Mouse (Mus musculus) intestine, postnatal 0 days (tissue): ENCODE measurements around the gene Dync1i2. TPM values are rescaled to one million over a fixed set of nuclear protein-coding genes. Genes with fewer than 3 reads are reported as not detected.

ENCODE experiments used
- ATAC-seq: fragments of 200-750 bp; cut with Nextera tagmentation; 2 replicates; pipeline ENCODE4 v1.8.0; 2017; ENCODE audit warnings: mild to moderate bottlenecking, moderate TSS enrichment, moderate library complexity
- H3K27ac ChIP-seq: fragments of 300-500 bp; sonication (generic); 2 replicates; pipeline ENCODE4 v1.5.1; 2014; ENCODE audit warnings: mild to moderate bottlenecking, low read depth, low read length, moderate library complexity
- H3K27me3 ChIP-seq: fragments of 300-500 bp; sonication (generic); replicated peaks from 2 replicates; pipeline ENCODE4 v1.6.1; 2014; ENCODE audit warnings: low read length, mixed read lengths; ENCODE audit not compliant: control insufficient read depth, insufficient read depth
- H3K36me3 ChIP-seq: fragments of 300-500 bp; sonication (generic); 2 replicates; pipeline ENCODE4 v1.6.1; 2014; ENCODE audit warnings: mild to moderate bottlenecking, moderate library complexity; ENCODE audit not compliant: control insufficient read depth, insufficient read depth
- H3K4me1 ChIP-seq: fragments of 300-500 bp; sonication (generic); replicated peaks from 2 replicates; pipeline ENCODE4 v1.6.1; 2014; ENCODE audit warnings: antibody characterized with exemption, low read length, mixed read lengths; ENCODE audit not compliant: control insufficient read depth, insufficient read depth
- H3K4me2 ChIP-seq: fragments of 300-500 bp; sonication (generic); replicated peaks from 2 replicates; pipeline ENCODE4 v1.6.1; 2014; ENCODE audit warnings: low read depth, mild to moderate bottlenecking, moderate library complexity
- H3K4me3 ChIP-seq: fragments of 300-500 bp; sonication (generic); 2 replicates; pipeline ENCODE4 v1.5.1; 2014; ENCODE audit warnings: low read depth, low read length
- H3K9ac ChIP-seq: fragments of 300-500 bp; sonication (generic); 2 replicates; pipeline ENCODE4 v1.6.1; 2014; ENCODE audit warnings: mild to moderate bottlenecking, low read depth, low read length
- H3K9me3 ChIP-seq: fragments of 300-500 bp; sonication (generic); 2 replicates; pipeline ENCODE4 v1.6.1; 2016; ENCODE audit warnings: mixed run types; ENCODE audit not compliant: control insufficient read depth
- CTCF ChIP-seq: sonication (generic); IDR thresholded peaks from 2 replicates; pipeline ENCODE4 v1.5.1; 2016; ENCODE audit warnings: low read depth, mild to moderate bottlenecking, control low read depth, antibody characterized with exemption, moderate library complexity
- WGBS: fragments of 180-500 bp; shearing (Covaris S2); extraction: QIAGEN DNeasy Blood & Tissue Kit; methylation state at CpG from one replicate; pipeline ENCODE4 v1.1.7; 2014; 5-methylcytosine and 5-hydroxymethylcytosine counted together
- polyA plus RNA-seq: library from polyadenylated mRNA; unstranded; fragments of >200 nt; fragmentation: Nextera tagmentation; extraction: Ambion mirVana; gene quantifications from 2 replicates; pipeline ENCODE4 v1.2.1, GENCODE M21; 2015

Gene Dync1i2
- polyA plus RNA-seq, 1 experiment from 2014 or later: 55.2 TPM

DNA sequence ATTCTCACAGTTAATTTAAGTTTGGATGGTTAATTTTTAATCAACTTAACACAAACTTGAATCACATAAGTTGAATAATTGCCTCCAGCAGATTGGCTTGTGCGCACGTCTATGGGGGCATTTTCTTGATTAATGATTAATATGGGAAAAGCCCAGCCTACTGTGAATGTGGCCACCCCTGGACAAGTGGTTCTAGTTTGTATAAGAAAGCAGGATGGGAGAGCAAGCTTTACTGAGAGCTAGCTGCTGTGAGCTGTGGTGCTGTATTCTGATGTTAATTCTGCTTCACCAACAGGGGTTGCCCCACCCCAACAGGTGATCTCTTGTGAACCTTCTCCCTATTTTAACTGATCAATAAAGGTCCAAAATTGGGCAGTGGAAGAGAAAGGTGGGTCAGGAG, 22.6 kb upstream of the Dync1i2 start:
- Histone ChIP-seq H3K27ac (no peak overlapping the region), H3K4me1 (no peaks in the 10 kb centered on the region), H3K9me3 (no peaks in the 10 kb centered on the region), H3K9ac (no peak overlapping the region), H3K4me3 (no peak overlapping the region), H3K27me3 (no peaks in the 10 kb centered on the region), H3K4me2 (no peak overlapping the region), H3K36me3 (no peaks in the 10 kb centered on the region)
- 25% methylated on average over 2 of the region's 2 CpGs for WGBS
- no peak for ATAC-seq
- no peak for TF ChIP-seq CTCF

DNA sequence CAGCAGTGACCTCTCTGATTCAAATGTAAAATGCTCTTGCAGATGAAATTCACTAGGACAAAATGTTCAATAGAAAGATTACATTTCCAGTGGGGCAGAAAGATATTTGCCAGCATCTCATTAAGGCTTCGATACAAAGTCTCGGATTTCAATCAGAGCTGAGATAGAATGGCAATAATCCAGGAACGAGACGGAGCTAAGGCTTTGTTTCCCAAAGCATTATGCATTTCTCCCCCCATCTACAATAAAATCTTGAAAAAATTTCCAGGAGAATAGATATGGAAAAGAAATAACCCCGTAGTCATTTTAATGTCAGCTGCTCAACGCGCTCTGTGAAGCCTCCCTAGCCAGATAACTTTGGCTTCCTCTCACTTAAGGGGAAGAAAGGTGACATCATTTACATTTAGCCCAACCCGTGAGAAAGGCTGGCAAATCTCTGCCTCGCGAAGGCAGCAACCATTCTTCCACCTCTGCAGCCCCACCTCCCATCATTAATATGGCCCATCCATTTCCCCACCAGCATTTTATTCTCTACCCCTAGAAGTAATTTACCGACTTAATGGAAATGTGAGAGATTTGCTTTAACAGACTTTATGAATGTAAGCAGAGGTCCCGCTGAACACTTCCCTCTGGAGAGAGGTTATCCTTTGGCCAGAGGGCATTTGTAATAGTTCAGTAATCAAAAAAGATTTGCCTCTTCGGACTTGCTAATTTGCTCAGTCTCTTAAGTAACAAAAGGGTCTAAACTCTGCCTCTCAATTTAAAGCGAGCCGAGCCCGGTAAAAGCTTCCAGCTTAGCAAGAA, 19.9 kb upstream of the Dync1i2 start:
- no peak overlapping the region for H3K4me2 ChIP-seq
- no peak overlapping the region for H3K9ac ChIP-seq
- no peak overlapping the region for H3K27ac ChIP-seq
- TF ChIP-seq CTCF: no peak
- H3K36me3 ChIP-seq: no peaks in the 10 kb centered on the region
- no peak overlapping the region for H3K4me3 ChIP-seq
- 45% methylated on average over 16 of the region's 16 CpGs for WGBS
- no peaks in the 10 kb centered on the region for H3K9me3 ChIP-seq
- ATAC-seq: no peak
- H3K4me1 ChIP-seq: no peaks in the 10 kb centered on the region
- no peaks in the 10 kb centered on the region for H3K27me3 ChIP-seq

DNA sequence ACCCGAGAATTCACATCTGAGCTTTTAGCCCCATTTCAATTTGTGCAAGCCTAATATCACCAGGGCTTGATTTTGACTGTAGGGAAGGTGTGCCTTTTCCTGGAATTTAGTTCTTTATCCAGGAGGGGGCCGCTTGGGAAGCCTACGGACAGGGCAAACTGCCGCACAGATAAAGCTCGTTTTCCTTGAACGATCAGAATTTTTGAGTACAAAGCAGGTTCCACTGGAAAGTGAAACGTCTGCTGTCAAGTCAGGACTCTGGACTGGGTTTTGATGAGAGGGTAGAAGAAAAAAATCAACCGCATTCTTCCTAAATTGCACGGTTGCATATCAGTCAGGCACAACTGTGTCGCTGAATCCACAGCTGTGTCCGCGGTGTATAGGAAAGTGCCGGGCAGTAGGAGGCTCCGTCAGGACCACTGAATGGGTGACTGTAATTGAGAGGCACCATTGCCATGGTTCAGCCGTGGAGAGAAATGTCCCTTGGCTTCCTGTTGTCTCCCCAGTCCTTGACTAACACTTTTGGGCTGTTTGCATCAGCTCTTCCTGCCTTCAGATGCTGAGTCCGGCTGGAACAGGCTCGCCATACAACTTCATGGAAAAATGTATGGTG, 19.2 kb upstream of the Dync1i2 start:
- Histone ChIP-seq H3K4me1 (no peaks in the 10 kb centered on the region), H3K36me3 (no peaks in the 10 kb centered on the region), H3K9me3 (no peaks in the 10 kb centered on the region), H3K4me3 (no peak overlapping the region), H3K27me3 (no peaks in the 10 kb centered on the region), H3K9ac (no peak overlapping the region), H3K4me2 (no peak overlapping the region), H3K27ac (no peak overlapping the region)
- 61% methylated on average over 17 of the region's 17 CpGs for WGBS
- no peak for TF ChIP-seq CTCF
- no peak for ATAC-seq

DNA sequence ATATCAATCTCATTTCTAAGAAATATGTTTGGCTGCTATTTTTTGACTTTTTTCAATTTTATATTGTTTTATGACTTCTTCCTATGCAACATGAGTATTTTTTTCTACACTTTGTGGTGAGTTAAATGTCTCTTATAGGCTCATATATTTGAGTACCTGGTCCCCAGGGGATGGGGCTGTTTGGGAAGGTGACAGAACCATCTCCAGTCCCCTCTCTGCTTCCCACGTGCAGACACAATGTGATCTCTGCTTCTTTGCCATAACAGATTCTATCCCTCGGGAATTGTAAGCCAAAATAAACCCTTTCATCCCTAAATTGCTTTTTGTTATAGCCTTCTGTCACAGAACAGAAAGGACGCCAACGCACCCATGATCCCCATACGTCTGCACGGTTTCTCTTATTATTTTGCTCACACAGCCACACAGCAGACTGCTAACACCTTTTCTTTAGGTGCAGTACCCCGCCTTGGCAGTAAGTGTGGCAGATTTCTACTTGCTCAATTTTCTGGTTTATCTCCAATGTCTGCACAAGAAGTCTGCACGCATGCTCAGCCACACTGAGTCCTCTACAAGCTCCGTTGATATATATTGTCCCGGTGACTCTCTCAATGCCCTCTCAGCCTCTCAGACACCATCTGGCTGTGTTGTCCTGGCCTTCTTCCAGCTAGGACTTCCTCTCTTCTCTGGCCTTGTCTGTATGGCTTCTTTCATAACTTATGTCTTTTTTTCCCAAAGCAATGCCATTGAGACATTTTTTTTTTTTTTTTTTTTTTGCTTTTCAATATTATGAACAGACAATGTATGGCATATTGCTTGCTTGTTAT, 17.2 kb upstream of the Dync1i2 start:
- H3K36me3 ChIP-seq: no peaks in the 10 kb centered on the region
- H3K9ac ChIP-seq: no peak overlapping the region
- no peak overlapping the region for H3K4me3 ChIP-seq
- H3K4me1 ChIP-seq: no peaks in the 10 kb centered on the region
- H3K27me3 ChIP-seq: no peaks in the 10 kb centered on the region
- TF ChIP-seq CTCF: no peak
- H3K4me2 ChIP-seq: no peak overlapping the region
- no peaks in the 10 kb centered on the region for H3K9me3 ChIP-seq
- no peak for ATAC-seq
- no peak overlapping the region for H3K27ac ChIP-seq
- 66% methylated on average over 10 of the region's 10 CpGs for WGBS

DNA sequence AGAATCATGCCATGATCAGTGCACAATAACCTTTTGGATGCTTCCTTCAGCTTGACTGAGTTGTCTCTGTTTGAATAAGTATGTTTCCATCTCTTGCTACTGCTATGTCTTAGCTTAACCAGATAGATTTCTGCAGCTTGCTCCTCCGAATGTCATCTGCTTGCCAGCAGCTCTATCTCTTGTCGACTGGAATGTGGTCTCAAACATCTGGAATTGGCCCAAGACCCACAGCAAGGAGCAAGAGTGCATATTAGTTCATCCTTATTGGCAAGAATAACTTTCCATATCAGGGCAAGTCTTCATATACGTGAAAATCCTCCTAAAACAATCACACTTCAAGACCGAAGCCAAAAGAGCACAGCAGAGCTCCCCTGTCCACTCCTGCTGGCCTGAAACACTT, 14.6 kb upstream of the Dync1i2 start:
- Histone ChIP-seq H3K27me3 (no peaks in the 10 kb centered on the region), H3K4me1 (no peaks in the 10 kb centered on the region), H3K27ac (no peak overlapping the region), H3K4me2 (no peak overlapping the region), H3K36me3 (no peaks in the 10 kb centered on the region), H3K9me3 (no peaks in the 10 kb centered on the region), H3K9ac (no peak overlapping the region), H3K4me3 (no peak overlapping the region)
- ATAC-seq: no peak
- no peak for TF ChIP-seq CTCF
- WGBS: 66% methylated on average over 4 of the region's 4 CpGs

DNA sequence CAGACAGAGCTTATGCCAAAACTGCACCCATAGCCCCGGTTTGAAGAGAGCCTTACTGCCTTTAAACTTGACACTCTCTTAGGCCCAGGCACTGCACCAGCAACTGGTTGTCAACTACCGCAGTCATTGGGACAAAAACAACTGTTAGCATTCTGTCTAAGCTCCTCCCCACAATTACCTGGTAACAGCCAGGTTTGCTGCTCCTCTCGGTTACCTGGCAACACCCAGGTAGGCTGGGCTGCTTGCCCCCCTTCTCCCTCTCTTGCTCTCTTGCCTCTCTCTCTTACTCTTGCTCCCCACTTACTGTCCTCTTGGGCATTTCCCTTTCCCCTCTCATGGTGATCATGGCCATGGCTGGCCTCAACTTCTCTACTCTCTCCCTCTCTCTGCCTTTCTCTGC, 12.6 kb upstream of the Dync1i2 start:
- no peaks in the 10 kb centered on the region for H3K4me1 ChIP-seq
- 33% methylated on average over 3 of the region's 3 CpGs for WGBS
- no peak for ATAC-seq
- no peak overlapping the region for H3K9ac ChIP-seq
- H3K36me3 ChIP-seq: no peaks in the 10 kb centered on the region
- H3K9me3 ChIP-seq: no peaks in the 10 kb centered on the region
- no peaks in the 10 kb centered on the region for H3K27me3 ChIP-seq
- no peak for TF ChIP-seq CTCF
- no peak overlapping the region for H3K27ac ChIP-seq
- H3K4me3 ChIP-seq: no peak overlapping the region
- H3K4me2 ChIP-seq: no peak overlapping the region
